Mouse (Mus musculus) lung, adult 10 weeks (tissue): ENCODE measurements around the gene Ctla2b. TPM values are rescaled to one million over a fixed set of nuclear protein-coding genes. Genes with fewer than 3 reads are reported as not detected.

ENCODE experiments used
- polyA plus RNA-seq: library from polyadenylated mRNA; stranded (reverse); fragments of 350-450 nt; fragmentation: Illumina TruSeq; extraction: RNeasy Lipid Tissue Mini Kit (QIAGEN cat#74804); gene quantifications from one replicate; pipeline ENCODE4 v1.2.3, GENCODE M21; 2014; ENCODE audit warnings: low read depth, low replicate concordance; ENCODE audit not compliant: insufficient read depth

Ctla2b gene
- polyA plus RNA-seq: 30.0 TPM

GRCm38 (mm10) chr13:60897328-60897727 is at the start of gene Ctla2b:
Gene Ctla2b (minus strand): TSS chr13:60897447.

GRCm38 (mm10) chr13:60941884-60942283 is 44.6 kb upstream of the Ctla2b start, which contains the start of gene Tpbpa:
Gene Tpbpa (minus strand): TSS chr13:60941984.

GRCm38 (mm10) chr13:60936500-60936901 is 39.3 kb upstream of the Ctla2b start, which contains the start of the genes Gm49391 and Ctla2a:
Gene Gm49391 (minus strand): TSS chr13:60936571.
Gene Ctla2a (minus strand): TSS chr13:60936625.

GRCm38 (mm10) chr13:60935490-60935889 is 38.2 kb upstream of the Ctla2b start, which contains the start of gene Gm49393:
Gene Gm49393 (minus strand): TSS chr13:60935590.

GRCm38 (mm10) chr13:60904780-60905179 is 7.5 kb upstream of the Ctla2b start, which contains the start of gene Tpbpb:
Gene Tpbpb (minus strand): TSS chr13:60904880.

GRCm38 (mm10) chr13:60896794-60897193 is 453 bp downstream of the Ctla2b start, which contains the start of gene Gm49392:
Gene Gm49392 (minus strand): TSS chr13:60896894.

GRCm38 (mm10) chr13:60864281-60864680 is 33.0 kb downstream of the Ctla2b start, which contains the start of gene 4930486L24Rik:
Gene 4930486L24Rik (minus strand): TSS chr13:60864475.

Other genes with a start within 250 kb of the Ctla2b start
- gene BC051665, start 111.1 kb downstream of the Ctla2b start, polyA plus RNA-seq: not detected
- not detected for gene Ctsll3, start 94.6 kb downstream of the Ctla2b start, polyA plus RNA-seq
- gene 4930486L24Rik, start 33.0 kb downstream of the Ctla2b start, polyA plus RNA-seq: 0.82 TPM
- 3.8 TPM for gene Gm49392, start 553 bp downstream of the Ctla2b start, polyA plus RNA-seq
- not detected for gene Tpbpb, start 7.4 kb upstream of the Ctla2b start, polyA plus RNA-seq
- gene Gm49393, start 38.1 kb upstream of the Ctla2b start, polyA plus RNA-seq: not detected
- gene Gm49391, start 39.1 kb upstream of the Ctla2b start, polyA plus RNA-seq: 27.7 TPM
- gene Ctla2a, start 39.2 kb upstream of the Ctla2b start, polyA plus RNA-seq: 546 TPM
- gene Tpbpa, start 44.5 kb upstream of the Ctla2b start, polyA plus RNA-seq: not detected
- gene Ctsj, start 108.5 kb upstream of the Ctla2b start, polyA plus RNA-seq: not detected
- gene Ctsq, start 143.2 kb upstream of the Ctla2b start, polyA plus RNA-seq: not detected